28 mouse cellular contexts compared by ENCODE assay signal in the genomic region with DNA sequence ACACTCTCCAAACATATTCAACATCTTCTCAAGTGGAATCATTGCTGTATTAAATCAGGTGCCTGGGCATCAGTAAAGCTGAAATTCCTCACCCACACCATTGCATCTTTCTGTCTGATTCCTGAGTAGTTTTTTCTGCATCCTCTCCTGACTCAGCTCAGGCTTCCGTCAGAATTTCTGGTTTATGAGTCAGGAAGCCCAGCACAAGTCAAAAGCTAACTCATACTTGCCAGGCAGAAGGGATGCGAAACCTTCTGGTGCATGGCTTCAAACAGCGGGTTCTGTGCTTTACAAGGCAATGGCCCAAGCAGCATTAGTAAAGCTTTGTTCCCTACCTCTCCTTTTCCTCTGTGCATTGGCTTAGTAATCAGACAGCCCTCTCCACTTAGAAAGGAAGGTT.
DNase-seq lines count a peak whose midpoint lies in the region; ATAC-seq lines count a peak whose summit lies in the region.
"Had no signal": no experiment of that assay in that cellular context is flagged by ENCODE, and none has a peak within 500 bp of the region (broad histone marks: within the 10 kb centered on the region; RNA-seq: fewer than 3 reads in every experiment).

No protein-coding gene starts in this region.

- H3K36me3 ChIP-seq in hindbrain, embryonic 10.5 days, result no peaks in the 10 kb centered on the region
- no peaks in the 10 kb centered on the region for H3K36me3 ChIP-seq in forebrain, embryonic 10.5 days (replicated peaks)
- H3K36me3 ChIP-seq: embryonic facial prominence, embryonic 10.5 days; embryonic facial prominence, embryonic 15.5 days; heart, embryonic 13.5 days; liver, embryonic 13.5 days; midbrain, embryonic 13.5 days had no signal

- no peaks in the 10 kb centered on the region for H3K9me3 ChIP-seq in hindbrain, embryonic 10.5 days
- no peaks in the 10 kb centered on the region for H3K9me3 ChIP-seq in forebrain, embryonic 10.5 days
- H3K9me3 ChIP-seq: embryonic facial prominence, embryonic 10.5 days; embryonic facial prominence, embryonic 15.5 days; heart, embryonic 13.5 days; liver, embryonic 13.5 days; midbrain, embryonic 13.5 days had no signal

- DNase-seq in frontal cortex, postnatal 25 days (ENCODE audit: low spot score in 2 of 2), result no peak
- peak; percentile 27 to 32 for DNase-seq in left cerebral cortex, adult 18-20 months (ENCODE audit: low spot score in 2 of 2)
- DNase-seq in left cerebral cortex, postnatal 14 days (ENCODE audit: low spot score in 2 of 2), result no peak
- peak; percentile 38 for DNase-seq in 3134 (ENCODE audit: extremely low read depth, insufficient read length, low spot score)
- peak; percentile 79 for DNase-seq in brain, adult 2 months (ENCODE audit: low read depth, low spot score)
- no peak for DNase-seq in hindbrain, embryonic 10.5 days (ENCODE audit: low spot score)
- no peak for DNase-seq in forebrain, embryonic 10.5 days (ENCODE audit: extremely low spot score, low spot score)
- DNase-seq: adrenal gland, adult 2 months; adrenal gland, postnatal 36 days; cerebellum, adult 2 months; cerebellum, postnatal 14 days; gastrocnemius, adult 2 months; heart, postnatal 10 days; kidney, adult 2 months; kidney, postnatal 36 days; liver, embryonic 13.5 days; lung, adult 18-20 months; lung, postnatal 4 days had no signal

- peak; percentile 80 for ATAC-seq in frontal cortex, adult (ENCODE audit: low TSS enrichment)
- ATAC-seq: activated CD4-positive, CD25-positive, alpha-beta regulatory T cell, adult 4 months; CD4-positive, CD25-positive, alpha-beta regulatory T cell, adult 4 months; forebrain, embryonic 14.5 days; hindbrain, embryonic 16.5 days; lung, postnatal 0 days; midbrain, embryonic 13.5 days had no signal

- WGBS in hindbrain, embryonic 10.5 days, result 94% methylated on average over 3 of the region's 3 CpGs
- 94% methylated on average over 3 of the region's 3 CpGs for WGBS in forebrain, embryonic 10.5 days

- no peak overlapping the region for H3K27ac ChIP-seq in hindbrain, embryonic 10.5 days
- no peak overlapping the region for H3K27ac ChIP-seq in forebrain, embryonic 10.5 days
- H3K27ac ChIP-seq: embryonic facial prominence, embryonic 10.5 days; embryonic facial prominence, embryonic 15.5 days; gastrocnemius, adult 2 months; heart, embryonic 13.5 days; liver, embryonic 13.5 days; midbrain, embryonic 13.5 days had no signal

- peaks cover 25% of the 10 kb centered on the region for H3K4me1 ChIP-seq in hindbrain, embryonic 10.5 days (replicated peaks)
- peaks cover 32% of the 10 kb centered on the region for H3K4me1 ChIP-seq in forebrain, embryonic 10.5 days

- intact Hi-C loops in left cerebral cortex, postnatal 14 days (cut with DNase I), result no loop called here

- no peak overlapping the region for H3K4me3 ChIP-seq in hindbrain, embryonic 10.5 days
- H3K4me3 ChIP-seq in forebrain, embryonic 10.5 days, result no peak overlapping the region
- H3K4me3 ChIP-seq: embryonic facial prominence, embryonic 10.5 days; embryonic facial prominence, embryonic 15.5 days; gastrocnemius, adult 2 months; heart, embryonic 13.5 days; liver, embryonic 13.5 days; midbrain, embryonic 13.5 days had no signal

- no peaks in the 10 kb centered on the region for H3K27me3 ChIP-seq in hindbrain, embryonic 10.5 days (ENCODE audit: insufficient read depth, poor library complexity, severe bottlenecking)
- no peaks in the 10 kb centered on the region for H3K27me3 ChIP-seq in forebrain, embryonic 10.5 days (ENCODE audit: poor library complexity, severe bottlenecking)
- H3K27me3 ChIP-seq: embryonic facial prominence, embryonic 15.5 days; heart, embryonic 13.5 days; liver, embryonic 13.5 days had no signal

Comparison
In these comparisons a context has a peak if more than half of its experiments do, and no peak if none do; other contexts are left out.
1. DNase-seq: peak in left cerebral cortex, adult 18-20 months (2 of 2), 3134 (single experiment) and brain, adult 2 months (single experiment); none in frontal cortex, postnatal 25 days (0 of 2), left cerebral cortex, postnatal 14 days (0 of 2), hindbrain, embryonic 10.5 days (single experiment) and forebrain, embryonic 10.5 days (single experiment).